Mouse (Mus musculus) testis, adult 2 months (tissue): ENCODE results near the gene Pcnx4.

Experiments
- CTCF ChIP-seq: fragments of 200-500 bp; IDR thresholded peaks from 2 replicates; pipeline ENCODE4 v1.5.1; 2012; ENCODE audit warnings: low read depth, mild to moderate bottlenecking, inconsistent platforms, low read length, moderate library complexity; ENCODE audit not compliant: control insufficient read depth, insufficient read depth, insufficient replicate concordance
- POLR2A ChIP-seq: fragments of 200-500 bp; IDR thresholded peaks from 2 replicates; pipeline ENCODE4 v1.6.1; 2012; ENCODE audit warnings: low read depth, mild to moderate bottlenecking, inconsistent platforms, low read length, moderate library complexity; ENCODE audit not compliant: control insufficient read depth

DNA sequence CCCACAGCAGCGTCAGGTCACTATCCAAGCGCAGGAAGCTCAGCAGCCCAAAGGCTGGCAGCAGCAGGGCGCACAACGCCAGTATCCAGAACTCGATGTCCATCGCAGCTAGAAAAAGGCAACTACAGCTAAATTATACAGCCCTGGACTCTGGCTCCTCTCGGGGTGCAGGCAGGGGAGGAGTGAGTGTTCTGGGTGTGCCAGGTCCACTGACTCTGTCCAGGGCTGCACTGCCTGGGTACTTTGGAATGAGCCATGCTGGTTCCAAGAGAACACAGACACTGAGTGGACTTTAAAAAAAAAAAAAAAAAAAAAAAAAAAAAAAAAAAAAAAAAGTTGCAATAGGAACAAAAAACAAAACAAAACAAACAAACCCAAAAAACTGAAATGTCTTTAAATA lies 92.6 kb downstream of the Pcnx4 start:
- no peak for TF ChIP-seq CTCF
- TF ChIP-seq POLR2A, result no peak
